7 mouse cellular contexts compared by ENCODE assay signal in genomic region chr4:154159002-154159401, GRCm38 (mm10). TPM values are rescaled to one million over a fixed set of nuclear protein-coding genes. Genes with fewer than 3 reads are reported as not detected.
DNase-seq lines count a peak whose midpoint lies in the region; ATAC-seq and TF ChIP-seq lines count a peak whose summit lies in the region.

No protein-coding gene starts in this region.

- DNase-seq in adipocyte (ENCODE audit: low spot score), result peak; percentile 86
- DNase-seq in gastrocnemius, adult 2 months, result peak; percentile 83
- peak; percentile 47 to 89 for DNase-seq in left cerebral cortex, adult 9 months (ENCODE audit: low spot score in 2 of 2)
- DNase-seq in right cerebral cortex, postnatal 25 days, result peak; percentile 72

- intact Hi-C loops in gastrocnemius, adult 2 months (cut with DNase I), result loop anchor here (2.0 kb wide), 1 partner anchor 16 kb away; the partner anchor contains the start of gene Wrap73

- ATAC-seq in common myeloid progenitor, adult 5-6 weeks (replicated peaks; ENCODE audit: low read depth, poor library complexity, severe bottlenecking), result peak; percentile 57
- ATAC-seq in inflammation-experienced regulatory T-cells, adult 6 months, result peak; percentile 44
- peak; percentile 63 for ATAC-seq in megakaryocyte progenitor cell, adult 5-6 weeks (replicated peaks; ENCODE audit: poor library complexity)

- H3K4me3 ChIP-seq in gastrocnemius, adult 2 months, result peak overlapping the region; percentile 91

- TF ChIP-seq CTCF in gastrocnemius, adult 2 months (IDR thresholded peaks at IDR 0.05), result no peak; the same call in 1 of the 2 replicates

- peak overlapping the region; percentile 99 for H3K27ac ChIP-seq in gastrocnemius, adult 2 months

RNA-seq across cellular contexts. Expression of gene Tprgl, which starts 1.5 kb away (rescaled TPM):
- total RNA-seq in common myeloid progenitor, adult 5-6 weeks (2017), result 34.9 and 39.8 TPM in 2 replicates
- 100 to 1,000 TPM in 1 of 2 experiments, 10 to 100 TPM in 1; 86.9 to 109 TPM for total RNA-seq in gastrocnemius, adult 2 months (2021)
- 10 to 100 TPM; 21.9 to 30.4 (median 25.3) TPM for polyA plus RNA-seq in inflammation-experienced regulatory T-cells, adult 6 months (2017; shearing (Covaris generic))
- 41.9 and 43.8 TPM in 2 replicates for total RNA-seq in megakaryocyte progenitor cell, adult 5-6 weeks (2015)
- total RNA-seq in megakaryocyte progenitor cell, adult 5-6 weeks (2017), result 22.9 and 32.9 TPM in 2 replicates

RNA-seq across cellular contexts. Expression of gene Megf6, which starts 11.5 kb away (rescaled TPM):
- total RNA-seq in common myeloid progenitor, adult 5-6 weeks (2017), result not detected in 2 replicates
- under 1 TPM; 0.15 to 0.70 TPM for total RNA-seq in gastrocnemius, adult 2 months (2021)
- polyA plus RNA-seq in inflammation-experienced regulatory T-cells, adult 6 months (2017; shearing (Covaris generic)), result not detected
- not detected in 2 replicates for total RNA-seq in megakaryocyte progenitor cell, adult 5-6 weeks (2015)
- 0.12 and 0.17 TPM in 2 replicates for total RNA-seq in megakaryocyte progenitor cell, adult 5-6 weeks (2017)

RNA-seq across cellular contexts. Expression of gene Wrap73, which starts 16.8 kb away (rescaled TPM):
- total RNA-seq in common myeloid progenitor, adult 5-6 weeks (2017), result 9.5 and 10.4 TPM in 2 replicates
- 10 to 100 TPM; 10.6 to 10.8 TPM for total RNA-seq in gastrocnemius, adult 2 months (2021)
- polyA plus RNA-seq in inflammation-experienced regulatory T-cells, adult 6 months (2017; shearing (Covaris generic)), result 10 to 100 TPM; 24.9 to 35.1 (median 30.7) TPM
- 9.9 and 11.9 TPM in 2 replicates for total RNA-seq in megakaryocyte progenitor cell, adult 5-6 weeks (2015)
- total RNA-seq in megakaryocyte progenitor cell, adult 5-6 weeks (2017), result 9.1 and 13.0 TPM in 2 replicates

RNA-seq across cellular contexts. Expression of gene Trp73, which starts 19.0 kb away (rescaled TPM):
- total RNA-seq in common myeloid progenitor, adult 5-6 weeks (2017), result not detected in 2 replicates
- not detected for total RNA-seq in gastrocnemius, adult 2 months (2021)
- under 1 TPM in 1 of 3 experiments, not detected in 2; 0.34 TPM for polyA plus RNA-seq in inflammation-experienced regulatory T-cells, adult 6 months (2017; shearing (Covaris generic))
- not detected in 2 replicates for total RNA-seq in megakaryocyte progenitor cell, adult 5-6 weeks (2015)
- total RNA-seq in megakaryocyte progenitor cell, adult 5-6 weeks (2017), result not detected in 2 replicates

Comparison
In these comparisons a context has a peak if more than half of its experiments do, and no peak if none do; other contexts are left out.
1. Peak in every context shown above with its lines: DNase-seq, ATAC-seq, H3K4me3 ChIP-seq and H3K27ac ChIP-seq.